Mouse (Mus musculus): ENCODE results near the gene Nuf2.
"Not testable (repeated sequence)": the region's sequence is repeated elsewhere in the genome, so short reads cannot be mapped to it uniquely, and the experiment has no call there.

Gene Nuf2

DNA sequence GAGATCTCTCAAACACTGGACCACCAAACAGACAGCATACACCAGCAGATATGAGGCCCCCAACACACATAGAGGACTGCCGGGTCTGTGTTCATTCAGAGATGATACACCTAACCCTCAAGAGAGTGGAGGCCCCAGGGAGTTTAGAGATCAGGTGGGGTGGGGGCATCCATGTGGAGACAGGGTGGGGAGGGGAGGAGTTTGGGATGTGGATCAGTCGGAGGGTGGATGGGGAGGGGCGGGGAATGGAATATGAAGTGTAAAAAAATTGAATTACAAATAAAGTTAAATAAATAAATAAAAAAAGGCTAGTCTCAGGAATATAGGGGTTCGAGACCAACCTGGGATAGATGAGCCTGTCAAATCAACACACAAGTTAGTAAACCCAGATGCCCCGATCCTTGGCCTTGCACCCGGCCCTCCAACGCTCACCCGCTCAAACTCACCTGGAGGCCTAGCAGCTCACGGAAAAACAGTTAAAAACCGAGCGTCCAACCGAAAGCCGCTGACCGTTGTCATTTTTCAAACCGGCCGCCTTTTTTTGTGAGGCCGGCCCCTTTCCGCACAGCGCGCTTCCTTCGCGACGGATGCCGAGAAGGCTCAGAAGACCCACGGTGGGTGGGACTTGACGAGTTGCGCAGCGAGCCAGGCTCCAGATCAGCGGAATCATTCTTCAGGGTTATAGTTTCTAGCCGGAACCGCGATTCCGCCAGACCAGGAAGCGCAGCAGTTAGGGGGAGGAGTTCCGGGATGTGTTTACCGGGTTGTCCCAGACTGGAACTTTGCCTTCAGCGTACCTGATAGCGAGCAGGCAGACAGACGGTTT, at the start of gene Nuf2:
TSS of gene Nuf2 (minus strand) at position 589 of the 826 bp plus-strand sequence.
- in situ Hi-C loops (cut with MboI; ENCODE audit: low sequenced_read_pairs) = loop anchor here (25.0 kb wide), 1 partner anchor 406 kb away; the partner anchor contains the start of gene Ccdc190

DNA sequence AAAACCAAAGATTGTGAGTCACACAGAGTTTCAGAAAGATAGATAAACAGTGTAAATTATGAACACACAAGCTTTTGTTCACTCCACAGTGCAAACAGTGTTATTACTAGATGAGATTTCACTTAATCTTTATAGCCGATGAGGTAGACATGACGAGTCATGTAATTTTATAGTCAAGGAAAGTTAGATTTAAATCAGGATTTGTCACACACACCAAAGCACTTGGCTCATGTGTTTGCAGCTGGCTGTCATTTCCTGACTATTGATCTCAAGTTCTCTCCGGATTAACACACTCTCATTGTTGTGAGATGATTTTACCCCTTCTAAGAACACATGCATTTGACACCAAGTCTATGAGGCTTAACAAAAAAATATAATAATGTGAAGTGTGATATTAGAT, 48.3 kb upstream of the Nuf2 start:
- in situ Hi-C loops (cut with MboI; ENCODE audit: low sequenced_read_pairs) = no loop called here

DNA sequence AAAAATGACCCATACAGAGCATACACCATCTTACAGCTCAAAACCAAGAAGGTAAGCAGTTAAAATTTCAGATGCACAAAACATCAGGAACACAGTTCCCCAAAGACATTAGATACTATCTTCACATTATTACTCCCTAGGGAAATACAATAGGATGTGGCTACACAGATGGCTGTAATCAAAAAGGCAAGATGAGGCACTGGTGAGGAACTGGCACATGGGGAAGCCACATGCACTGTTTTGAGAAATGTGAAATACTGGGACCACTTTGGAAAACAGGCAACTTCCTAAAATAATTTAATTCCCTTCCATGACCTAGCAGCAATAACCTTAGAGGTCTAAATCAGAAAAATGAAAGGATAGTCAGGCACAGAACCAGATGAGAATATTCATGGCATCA, 42.9 kb upstream of the Nuf2 start:
- in situ Hi-C loops (cut with MboI; ENCODE audit: low sequenced_read_pairs) = no loop called here

DNA sequence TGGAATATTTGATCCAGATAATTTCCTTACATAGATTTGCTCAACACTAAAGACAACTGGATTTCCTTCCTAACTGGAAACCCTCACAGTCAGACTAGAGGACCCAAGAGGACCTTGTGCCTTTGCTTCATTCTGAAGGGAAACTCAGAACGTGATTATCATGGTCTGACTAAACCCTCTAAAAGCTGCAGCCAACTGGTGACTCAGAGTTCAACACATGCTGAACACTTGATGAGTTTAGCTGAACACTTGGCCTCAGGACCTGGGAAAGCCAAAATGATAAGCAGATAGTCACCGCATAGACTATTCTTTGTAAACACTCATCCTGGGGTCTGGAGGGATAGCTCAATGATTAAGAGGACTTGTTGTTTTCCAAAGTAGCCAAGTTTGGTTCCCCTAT, 24.4 kb upstream of the Nuf2 start:
- in situ Hi-C loops (cut with MboI; ENCODE audit: low sequenced_read_pairs) = no loop called here

DNA sequence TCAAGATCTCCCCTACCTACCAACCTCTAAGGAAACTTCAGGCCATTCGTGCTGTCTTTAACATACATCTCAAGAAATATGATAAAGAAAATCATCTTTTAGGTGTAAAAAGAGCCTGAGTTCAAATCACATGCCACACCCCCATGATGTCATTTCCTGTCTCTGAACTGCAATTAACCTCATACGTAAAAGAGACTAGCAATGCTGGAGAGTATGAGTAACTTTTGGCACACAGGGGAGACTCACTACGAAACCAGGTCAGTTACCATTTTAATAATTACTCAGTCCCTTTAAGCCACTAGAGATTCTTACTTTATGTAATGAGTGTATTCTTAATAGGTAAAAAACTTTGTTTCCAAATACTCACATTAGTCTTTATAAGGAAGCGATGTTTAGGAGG, 23.8 kb upstream of the Nuf2 start:
- in situ Hi-C loops (cut with MboI; ENCODE audit: low sequenced_read_pairs) = no loop called here

DNA sequence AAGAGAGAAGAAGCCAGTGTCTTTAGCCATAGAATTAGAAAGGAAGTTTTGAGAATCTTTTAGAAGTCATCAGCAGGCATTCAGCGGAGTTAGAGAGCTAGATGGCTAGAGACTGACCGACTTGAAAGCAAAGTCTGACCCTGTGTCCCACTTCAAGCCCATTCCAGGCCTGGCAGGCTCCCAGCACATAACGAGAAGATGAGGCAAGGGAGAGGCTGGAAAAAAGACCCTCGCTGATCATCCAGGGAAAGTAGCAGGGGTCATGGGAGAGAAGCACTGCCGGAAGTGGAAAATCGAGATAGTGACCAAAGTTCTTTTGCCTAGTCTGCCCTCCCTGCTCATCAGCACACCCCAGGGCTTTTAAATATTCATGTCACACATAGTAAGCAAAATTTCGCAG, 22.2 kb upstream of the Nuf2 start:
- in situ Hi-C loops (cut with MboI; ENCODE audit: low sequenced_read_pairs) = no loop called here

DNA sequence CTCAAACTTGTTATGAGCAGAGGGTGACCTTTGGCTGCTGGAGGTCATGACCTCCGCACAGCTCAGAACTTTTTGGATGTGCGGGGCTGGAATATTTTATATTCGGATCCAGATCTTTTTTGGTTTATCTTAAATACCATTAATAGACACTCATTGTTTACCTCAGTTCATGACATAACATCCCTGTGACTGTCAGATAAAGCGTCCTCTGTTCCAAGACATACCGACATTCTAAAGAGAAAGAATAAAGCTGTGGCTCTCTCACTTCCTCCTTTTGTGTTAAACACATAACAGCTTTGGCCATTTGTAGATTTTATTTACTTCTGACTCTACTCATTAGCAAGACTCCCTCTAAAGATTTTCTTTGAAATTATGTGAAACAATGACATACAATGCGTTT, 9.2 kb upstream of the Nuf2 start:
- in situ Hi-C loops (cut with MboI; ENCODE audit: low sequenced_read_pairs) = loop anchor here (25.0 kb wide), 1 partner anchor 397 kb away; the partner anchor contains the start of gene Ccdc190

DNA sequence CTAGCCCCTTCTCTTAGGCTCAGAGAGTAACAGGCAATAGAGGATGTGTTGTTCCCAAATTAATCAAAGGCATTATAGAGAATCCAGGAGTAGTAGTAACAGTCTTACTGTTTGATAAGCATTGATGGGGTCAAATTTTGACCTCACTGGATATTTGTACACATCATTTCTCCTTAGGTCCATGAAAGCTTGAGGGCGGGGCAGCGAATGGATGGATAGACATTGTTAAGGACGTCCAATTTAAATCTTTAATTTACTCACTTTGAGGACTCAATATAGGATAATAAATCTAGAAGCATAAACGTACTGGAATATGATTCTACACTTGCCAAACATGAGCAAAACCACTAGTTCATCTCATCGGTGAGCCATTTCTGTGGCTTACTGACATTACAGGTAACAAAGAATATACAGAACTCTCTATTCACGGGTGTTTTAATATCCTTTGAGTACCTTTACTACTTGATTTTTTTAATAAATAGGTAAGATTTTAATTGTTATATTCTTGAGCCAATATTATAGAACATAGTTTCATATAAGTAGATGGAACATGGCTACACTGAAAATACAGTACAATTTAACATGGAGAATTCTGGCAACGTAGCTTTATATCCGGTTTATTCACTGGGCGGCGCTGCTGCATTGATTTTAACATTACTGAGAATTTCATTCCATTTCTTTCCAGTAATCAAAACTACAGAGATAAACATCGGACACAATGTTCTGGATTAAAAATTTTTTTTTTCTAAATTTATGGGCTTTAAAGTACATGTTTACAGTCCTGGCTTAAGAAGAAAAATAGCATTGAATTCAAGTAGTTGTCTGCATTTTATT, 655 bp upstream of the Nuf2 start:
- in situ Hi-C loops (cut with MboI; ENCODE audit: low sequenced_read_pairs) = loop anchor here (25.0 kb wide), 1 partner anchor 405 kb away; the partner anchor contains the start of gene Ccdc190

DNA sequence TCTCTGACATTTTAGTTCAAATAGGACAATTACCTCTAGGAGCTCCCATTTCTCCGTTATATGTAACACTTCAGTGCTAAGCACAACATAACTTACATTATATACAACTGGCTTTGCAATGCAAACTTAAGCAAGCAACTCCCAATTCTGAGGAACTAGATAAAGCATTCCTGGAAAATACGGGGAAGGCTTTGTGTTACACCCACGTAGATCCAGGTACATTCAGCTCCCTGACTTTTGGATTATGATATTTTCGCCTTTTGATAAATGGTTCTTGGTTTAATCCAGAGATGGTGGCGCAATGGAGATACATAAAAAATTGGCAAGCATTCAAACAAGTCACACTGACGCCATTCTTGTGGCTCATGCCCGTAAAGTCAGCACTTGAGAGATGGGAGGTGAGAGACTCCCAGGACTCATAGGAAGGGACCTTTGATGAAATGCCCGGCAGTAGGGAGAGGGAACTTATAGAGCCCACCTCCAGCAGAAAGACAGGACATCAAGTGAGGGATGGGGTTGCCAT, 1.2 kb downstream of the Nuf2 start:
- in situ Hi-C loops (cut with MboI; ENCODE audit: low sequenced_read_pairs) = loop anchor here (25.0 kb wide), 1 partner anchor 407 kb away; the partner anchor contains the start of gene Ccdc190

DNA sequence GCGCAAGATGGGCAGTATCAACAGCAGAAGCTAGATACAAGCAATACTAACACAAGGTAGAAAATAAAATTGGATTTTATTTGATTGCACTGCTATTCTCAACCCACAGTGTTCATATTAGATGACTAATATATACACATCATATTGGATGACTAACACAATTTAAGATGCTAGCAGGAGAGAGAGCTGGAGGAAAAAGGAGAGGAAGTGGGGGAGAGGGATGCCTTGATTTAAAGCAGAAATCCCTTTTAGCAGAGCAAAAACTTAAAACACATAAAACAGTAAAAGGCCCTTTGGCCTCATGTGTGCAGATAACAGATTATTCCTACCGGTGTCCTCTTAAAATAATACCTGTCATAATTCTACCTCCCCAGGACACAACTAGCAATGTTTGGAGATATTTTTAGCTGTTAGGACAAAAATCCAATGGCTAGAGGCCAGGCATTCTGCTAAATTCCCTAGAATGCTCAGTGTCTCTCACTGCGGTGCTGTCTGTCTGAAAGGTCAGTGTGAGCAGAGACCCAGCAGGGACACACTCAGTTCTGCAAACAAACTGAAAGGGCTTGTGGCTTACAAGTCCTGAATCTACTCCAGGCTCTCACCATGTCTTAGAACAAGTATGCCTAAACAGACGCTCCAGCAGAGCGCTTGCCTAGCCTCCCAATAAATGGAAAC, 5.1 kb downstream of the Nuf2 start:
- in situ Hi-C loops (cut with MboI; ENCODE audit: low sequenced_read_pairs) = loop anchor here (25.0 kb wide), 1 partner anchor 411 kb away; the partner anchor contains the start of gene Ccdc190

DNA sequence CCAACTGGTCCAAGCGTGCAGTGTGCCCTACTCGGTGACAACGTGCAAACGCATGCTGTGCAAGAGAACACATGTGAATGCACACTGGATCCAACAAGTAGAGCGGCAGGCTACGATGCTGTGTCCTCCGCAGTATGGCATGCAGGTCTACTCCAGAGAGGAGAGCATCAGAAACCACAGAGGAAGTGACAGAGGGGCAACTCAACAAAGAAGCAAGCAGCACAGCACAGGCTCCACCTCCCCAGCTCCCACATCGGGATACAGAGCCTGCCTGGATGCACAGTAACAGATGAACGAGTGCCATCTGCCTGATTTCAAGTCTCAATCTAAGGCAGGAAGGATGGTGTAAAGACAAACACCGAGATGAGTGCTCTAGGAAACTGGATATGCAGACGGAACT, 11.9 kb downstream of the Nuf2 start:
- in situ Hi-C loops (cut with MboI; ENCODE audit: low sequenced_read_pairs) = no loop called here

DNA sequence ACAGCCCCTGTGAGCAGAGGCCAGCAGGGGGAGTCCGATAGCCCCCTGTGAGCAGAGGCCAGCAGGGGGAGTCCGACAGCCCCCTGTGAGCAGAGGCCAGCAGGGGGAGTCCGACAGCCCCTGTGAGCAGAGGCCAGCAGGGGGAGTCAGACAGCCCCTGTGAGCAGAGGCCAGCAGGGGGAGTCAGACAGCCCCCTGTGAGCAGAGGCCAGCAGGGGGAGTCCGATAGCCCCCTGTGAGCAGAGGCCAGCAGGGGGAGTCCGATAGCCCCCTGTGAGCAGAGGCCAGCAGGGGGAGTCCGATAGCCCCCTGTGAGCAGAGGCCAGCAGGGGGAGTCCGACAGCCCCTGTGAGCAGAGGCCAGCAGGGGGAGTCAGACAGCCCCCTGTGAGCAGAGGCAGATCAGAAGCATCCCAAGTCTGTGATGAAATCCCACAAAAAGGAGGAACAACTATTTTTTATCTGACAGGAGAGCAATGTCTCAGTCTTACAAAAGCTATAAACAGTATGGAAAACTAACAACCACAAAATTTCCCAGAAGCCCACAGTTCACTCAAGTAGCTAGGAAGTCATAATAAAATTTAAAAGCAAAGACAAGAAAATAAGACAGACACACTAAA, 13.3 kb downstream of the Nuf2 start:
- in situ Hi-C loops (cut with MboI; ENCODE audit: low sequenced_read_pairs) = not testable (repeated sequence)

DNA sequence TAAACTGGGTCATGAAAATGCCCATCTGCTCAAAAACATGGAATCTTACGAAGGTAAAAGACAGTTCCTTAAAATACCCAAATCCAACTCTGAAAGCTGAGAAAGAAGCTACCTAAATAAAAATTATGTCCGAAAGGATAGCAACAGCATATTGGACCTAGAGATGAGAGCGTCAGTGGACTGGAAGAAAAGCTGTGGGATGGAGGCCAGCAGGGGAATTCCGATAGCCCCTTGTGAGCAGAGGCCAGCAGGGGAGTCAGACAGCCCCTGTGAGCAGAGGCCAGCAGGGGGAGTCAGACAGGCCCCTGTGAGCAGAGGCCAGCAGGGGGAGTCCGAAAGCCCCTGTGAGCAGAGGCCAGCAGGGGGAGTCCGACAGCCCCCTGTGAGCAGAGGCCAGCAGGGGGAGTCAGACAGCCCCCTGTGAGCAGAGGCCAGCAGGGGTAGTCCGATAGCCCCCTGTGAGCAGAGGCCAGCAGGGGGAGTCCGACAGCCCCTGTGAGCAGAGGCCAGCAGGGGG, 13.8 kb downstream of the Nuf2 start:
- in situ Hi-C loops (cut with MboI; ENCODE audit: low sequenced_read_pairs) = no loop called here

DNA sequence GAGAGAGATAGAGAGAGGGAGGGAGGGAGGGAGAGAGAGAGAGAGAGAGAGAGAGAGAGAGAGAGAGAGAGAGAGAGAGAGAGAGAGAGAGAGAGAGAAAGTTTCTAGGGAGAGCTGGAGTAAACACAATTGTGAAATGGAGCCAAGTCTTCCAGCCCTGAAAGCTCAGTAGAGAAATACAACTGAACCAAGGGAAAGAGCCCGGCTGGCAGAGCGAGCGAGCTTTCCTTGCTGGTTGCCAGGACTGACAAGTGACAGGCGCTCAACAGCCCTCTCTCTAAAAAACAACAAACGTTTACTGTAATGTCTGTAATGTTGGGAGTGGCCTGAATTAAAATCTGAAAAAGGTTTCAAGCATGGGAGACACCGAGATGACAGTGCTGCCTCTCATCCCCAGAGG, 24.9 kb downstream of the Nuf2 start:
- in situ Hi-C loops (cut with MboI; ENCODE audit: low sequenced_read_pairs) = no loop called here

DNA sequence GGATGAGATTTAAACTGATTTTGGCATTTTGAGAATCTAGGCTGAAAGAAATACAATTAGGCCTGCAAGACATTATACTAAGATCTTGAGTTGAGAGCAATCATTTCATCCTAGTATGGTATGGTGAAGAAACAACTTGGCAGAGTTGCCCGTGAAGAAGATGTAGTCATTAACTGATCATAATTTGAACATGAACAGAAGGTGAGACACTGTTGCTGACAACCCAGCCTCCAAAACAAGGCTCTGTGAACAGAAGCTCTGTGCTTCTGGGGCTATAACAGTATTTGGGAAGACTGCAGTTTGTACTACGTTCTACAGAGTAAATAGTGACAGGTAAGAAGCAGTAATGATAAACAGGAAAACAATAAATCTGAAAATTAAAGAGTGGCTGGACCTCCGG, 28.4 kb downstream of the Nuf2 start:
- in situ Hi-C loops (cut with MboI; ENCODE audit: low sequenced_read_pairs) = no loop called here

DNA sequence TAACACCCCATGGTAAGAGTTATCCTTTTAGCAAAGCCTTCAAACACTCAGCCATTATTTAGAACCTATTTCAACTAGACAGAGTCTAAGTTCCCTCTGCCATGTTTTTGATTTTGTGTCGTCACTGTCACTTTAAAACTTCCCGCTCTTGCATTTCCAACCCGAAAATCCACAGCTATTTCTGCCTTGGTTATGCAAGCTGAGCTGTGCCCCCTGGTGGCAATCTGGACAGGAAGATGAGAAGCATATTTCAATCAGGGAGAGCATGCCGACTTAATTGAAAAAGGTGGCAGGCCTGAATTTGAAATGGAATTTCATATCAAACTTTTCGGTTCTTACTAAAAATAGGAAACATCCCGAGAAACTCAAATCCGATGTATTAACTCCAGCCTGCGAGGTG, 35.6 kb downstream of the Nuf2 start:
- in situ Hi-C loops (cut with MboI; ENCODE audit: low sequenced_read_pairs) = no loop called here

DNA sequence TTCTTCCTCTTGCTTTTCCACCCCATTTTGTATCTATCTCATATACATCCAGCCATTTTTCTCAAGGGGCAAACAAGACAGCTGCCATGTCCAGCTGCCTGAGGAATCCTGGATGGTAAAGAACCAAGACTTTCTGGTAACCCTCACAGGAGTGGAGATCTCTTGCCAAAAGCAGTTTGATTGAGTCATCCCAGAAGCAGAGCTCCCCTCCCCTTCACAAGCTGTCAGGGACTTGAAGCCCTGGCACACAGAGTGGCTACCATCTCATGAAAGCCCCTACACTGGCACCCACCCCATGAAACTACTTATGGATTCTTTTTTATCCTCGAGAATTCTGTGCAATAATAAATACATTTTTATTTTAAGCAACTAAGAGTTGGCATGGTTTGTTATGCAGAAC, 39.7 kb downstream of the Nuf2 start:
- in situ Hi-C loops (cut with MboI; ENCODE audit: low sequenced_read_pairs) = no loop called here

DNA sequence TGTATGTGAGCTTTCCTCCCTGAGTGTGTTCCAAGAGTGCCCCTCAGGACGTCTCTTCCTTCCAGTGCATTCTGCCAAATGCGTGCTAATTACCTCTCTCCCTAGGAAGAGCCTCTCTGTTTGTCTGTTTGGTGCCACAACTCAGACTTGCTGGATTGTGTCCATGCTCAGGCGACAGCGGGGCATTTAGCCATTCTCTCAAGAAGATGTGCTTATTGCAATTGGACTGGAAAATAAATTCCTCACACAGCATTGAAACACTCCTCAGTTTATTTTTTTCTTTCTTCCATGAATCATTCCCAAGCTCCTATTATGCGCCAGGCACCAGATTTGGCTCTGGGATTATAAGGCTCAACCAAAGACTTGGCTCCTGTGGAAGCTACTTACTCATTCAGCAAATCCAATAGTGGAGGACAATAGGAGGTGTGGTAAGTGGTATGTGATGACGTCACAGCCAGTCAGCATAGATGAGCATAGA, 45.8 kb downstream of the Nuf2 start:
- in situ Hi-C loops (cut with MboI; ENCODE audit: low sequenced_read_pairs) = no loop called here

DNA sequence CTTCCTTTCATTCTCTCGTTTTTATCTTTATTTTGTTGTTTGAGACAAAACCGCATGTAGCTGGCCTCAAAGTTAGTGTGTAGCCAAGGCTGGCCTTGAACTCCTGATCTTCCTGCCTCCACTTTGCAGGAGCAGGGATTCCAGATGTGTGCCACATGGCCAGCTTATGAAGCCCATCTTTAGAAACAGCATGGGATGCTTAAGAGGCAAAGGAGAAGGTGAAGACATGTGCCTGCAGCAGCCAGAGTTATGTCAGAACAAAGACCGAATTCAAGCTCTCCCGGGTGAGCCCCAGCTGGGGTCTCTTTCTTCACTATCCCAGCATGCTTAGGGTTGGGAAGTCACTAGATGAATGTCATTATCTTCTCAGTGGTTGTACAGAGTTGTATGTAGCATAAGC, 46.7 kb downstream of the Nuf2 start:
- in situ Hi-C loops (cut with MboI; ENCODE audit: low sequenced_read_pairs) = no loop called here
